In genomic region chr2:131422907-131423445, GRCm38 (mm10) we compare ENCODE assay signal across 8 mouse cellular contexts.
DNase-seq lines count a peak whose midpoint lies in the region; ATAC-seq and TF ChIP-seq lines count a peak whose summit lies in the region.

No protein-coding gene starts in this region.

- TF ChIP-seq POLR2A in kidney, adult 2 months (IDR thresholded peaks at IDR 0.05; ENCODE audit: low read depth, low read length), result no peak

- H3K27ac ChIP-seq in embryonic facial prominence, embryonic 10.5 days (replicated peaks), result peak overlapping the region; percentile 83
- no peak overlapping the region for H3K27ac ChIP-seq in kidney, adult 2 months (ENCODE audit: insufficient read depth, low read depth, low read length)
- peak overlapping the region; percentile 77 for H3K27ac ChIP-seq in limb, embryonic 13.5 days
- no peak overlapping the region for H3K27ac ChIP-seq in midbrain, embryonic 14.5 days (replicated peaks; ENCODE audit: low read depth, low read length)

- TF ChIP-seq CTCF in kidney, adult 2 months (conservative IDR thresholded peaks at IDR 0.05; ENCODE audit: insufficient read depth, insufficient read length, low read depth, low read length), result peak; percentile 65

- H3K4me2 ChIP-seq in limb, embryonic 13.5 days (replicated peaks), result peak overlapping the region; percentile 76
- H3K4me2 ChIP-seq in midbrain, embryonic 14.5 days (ENCODE audit: low read length), result peak overlapping the region; percentile 72

- H3K36me3 ChIP-seq in embryonic facial prominence, embryonic 10.5 days (replicated peaks), result no peaks in the 10 kb centered on the region
- no peaks in the 10 kb centered on the region for H3K36me3 ChIP-seq in kidney, adult 2 months (ENCODE audit: control insufficient read depth, insufficient read depth, low read length)
- no peaks in the 10 kb centered on the region for H3K36me3 ChIP-seq in limb, embryonic 13.5 days
- H3K36me3 ChIP-seq in midbrain, embryonic 14.5 days (ENCODE audit: control insufficient read depth, insufficient read depth, low read length), result no peaks in the 10 kb centered on the region

- H3K9me3 ChIP-seq in embryonic facial prominence, embryonic 10.5 days, result no peaks in the 10 kb centered on the region
- no peaks in the 10 kb centered on the region for H3K9me3 ChIP-seq in limb, embryonic 13.5 days
- no peaks in the 10 kb centered on the region for H3K9me3 ChIP-seq in midbrain, embryonic 14.5 days (ENCODE audit: control insufficient read depth, low read length)

- no peaks in the 10 kb centered on the region for H3K27me3 ChIP-seq in embryonic facial prominence, embryonic 10.5 days (replicated peaks; ENCODE audit: low read depth, poor library complexity, severe bottlenecking)
- no peaks in the 10 kb centered on the region for H3K27me3 ChIP-seq in kidney, adult 2 months (replicated peaks; ENCODE audit: control insufficient read depth, insufficient read depth, low read length)
- no peaks in the 10 kb centered on the region for H3K27me3 ChIP-seq in limb, embryonic 13.5 days
- no peaks in the 10 kb centered on the region for H3K27me3 ChIP-seq in midbrain, embryonic 14.5 days (ENCODE audit: control insufficient read depth, insufficient read depth, low read length)

- WGBS in embryonic facial prominence, embryonic 10.5 days, result under 1% methylated on average over 13 of the region's 13 CpGs
- 2% methylated on average over 13 of the region's 13 CpGs for WGBS in kidney, adult 2 months
- under 1% methylated on average over 13 of the region's 13 CpGs for WGBS in limb, embryonic 13.5 days
- under 1% methylated on average over 13 of the region's 13 CpGs for WGBS in midbrain, embryonic 14.5 days

- DNase-seq in 3134 (ENCODE audit: extremely low read depth, insufficient read length, low spot score), result peak; percentile 67
- peak; percentile 73 for DNase-seq in adrenal gland, postnatal 10 days
- DNase-seq in embryonic facial prominence, embryonic 10.5 days (ENCODE audit: low spot score), result peak; percentile 70
- peak; percentile 81 for DNase-seq in heart, adult 8-10 months (ENCODE audit: low spot score)
- peak; percentile 81 for DNase-seq in kidney, adult 2 months
- DNase-seq in midbrain, embryonic 14.5 days, result peak; percentile 89
- peak; percentile 21 to 61 for DNase-seq in spleen, adult 18-20 months

- peak overlapping the region; percentile 57 for H3K9ac ChIP-seq in limb, embryonic 13.5 days
- peak overlapping the region; percentile 53; the same call in 1 of the 2 replicates for H3K9ac ChIP-seq in midbrain, embryonic 14.5 days (replicated peaks; ENCODE audit: low read length)

- ATAC-seq in limb, embryonic 13.5 days (ENCODE audit: low FRiP score, low read depth), result peak; percentile 86
- peak; percentile 89 for ATAC-seq in midbrain, embryonic 14.5 days (ENCODE audit: low FRiP score, low TSS enrichment)

- peaks cover 6% of the 10 kb centered on the region for H3K4me1 ChIP-seq in embryonic facial prominence, embryonic 10.5 days
- no peaks in the 10 kb centered on the region; the same call in 1 of the 2 replicates for H3K4me1 ChIP-seq in kidney, adult 2 months (ENCODE audit: control insufficient read depth, insufficient read depth, low read length)
- H3K4me1 ChIP-seq in limb, embryonic 13.5 days, result peaks cover 4% of the 10 kb centered on the region; the same call in 1 of the 2 replicates
- H3K4me1 ChIP-seq in midbrain, embryonic 14.5 days (ENCODE audit: control insufficient read depth, insufficient read depth, low read length), result no peaks in the 10 kb centered on the region

- peak overlapping the region; percentile 63 for H3K4me3 ChIP-seq in embryonic facial prominence, embryonic 10.5 days
- H3K4me3 ChIP-seq in kidney, adult 2 months (ENCODE audit: insufficient read depth, low read depth, low read length), result peak overlapping the region; percentile 51
- H3K4me3 ChIP-seq in limb, embryonic 13.5 days, result peak overlapping the region; percentile 52
- peak overlapping the region; percentile 45 for H3K4me3 ChIP-seq in midbrain, embryonic 14.5 days (replicated peaks; ENCODE audit: low read depth, low read length)

Comparison
In these comparisons a context has a peak if more than half of its experiments do, and no peak if none do; other contexts are left out.
1. H3K27ac ChIP-seq: peak in embryonic facial prominence, embryonic 10.5 days (single experiment) and limb, embryonic 13.5 days (single experiment); none in kidney, adult 2 months (single experiment) and midbrain, embryonic 14.5 days (single experiment).
2. Peak in every context shown above with its lines, with median percentiles within 50 percentile points of each other: DNase-seq and H3K4me3 ChIP-seq.